Mouse (Mus musculus) ovary, postnatal 14 days (tissue): Measurements from ENCODE around the gene Ctso.

Source experiments
- DNase-seq: peaks from one replicate; pipeline ENCODE4 v3.0.0; 2022; ENCODE audit warnings: low spot score

The Ctso gene

DNA sequence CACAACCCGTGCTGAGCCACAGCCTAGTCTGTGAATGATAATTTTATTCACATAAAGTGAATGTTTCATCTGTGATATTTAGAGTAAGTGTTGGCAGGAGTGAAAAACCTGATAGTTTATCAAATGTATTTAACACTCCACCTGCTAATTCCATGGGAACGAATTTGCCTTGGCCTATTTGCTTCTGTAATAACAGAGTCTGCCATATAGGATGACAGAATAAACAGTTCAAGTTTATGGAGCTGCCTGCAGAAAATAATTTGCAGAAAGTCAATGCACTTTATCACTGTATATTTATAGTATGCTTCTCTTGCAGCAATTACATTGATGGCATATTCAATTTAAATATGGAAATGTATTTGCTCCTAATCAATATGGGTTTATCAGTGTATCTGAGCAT is 19.4 kb downstream of the Ctso start:
- DNase-seq: no peak

DNA sequence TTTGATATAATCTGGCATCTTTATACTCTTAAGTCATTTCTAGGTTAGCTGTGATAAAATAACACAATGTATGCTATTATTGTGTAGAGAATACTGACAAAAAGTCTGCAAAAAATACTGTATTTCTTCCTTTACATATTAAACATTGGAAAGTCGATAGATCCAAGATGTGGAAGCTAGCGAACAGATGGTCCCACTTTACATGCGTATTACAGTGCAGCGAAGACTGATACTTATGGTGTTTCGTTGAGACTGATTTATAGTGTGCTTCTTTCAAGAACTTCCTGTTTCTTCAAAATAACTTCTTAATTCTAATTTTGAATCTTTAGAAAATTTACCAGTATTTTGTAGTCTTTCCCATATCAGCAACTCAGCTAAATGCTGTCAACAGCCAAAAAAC is 25.1 kb downstream of the Ctso start:
- no peak for DNase-seq

DNA sequence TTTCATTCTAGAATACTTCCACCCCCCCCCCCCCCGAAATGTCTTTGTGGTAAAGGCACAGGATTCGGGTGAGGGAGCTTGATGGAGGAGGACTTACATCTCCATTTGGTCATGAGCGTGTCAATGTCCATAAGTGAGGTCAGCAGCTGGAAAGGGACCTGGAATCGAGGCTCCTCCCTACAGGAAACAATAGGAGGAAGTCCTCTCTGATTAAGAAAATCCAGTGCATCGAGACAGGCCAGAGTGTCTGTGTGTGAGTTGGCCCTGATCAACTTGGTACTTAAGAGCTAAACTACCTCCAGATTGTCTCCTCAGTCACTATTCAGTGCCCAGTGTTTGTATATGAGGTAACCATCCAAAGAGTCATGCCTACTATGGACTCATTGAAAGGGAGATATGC is 28.9 kb downstream of the Ctso start:
- DNase-seq: no peak

DNA sequence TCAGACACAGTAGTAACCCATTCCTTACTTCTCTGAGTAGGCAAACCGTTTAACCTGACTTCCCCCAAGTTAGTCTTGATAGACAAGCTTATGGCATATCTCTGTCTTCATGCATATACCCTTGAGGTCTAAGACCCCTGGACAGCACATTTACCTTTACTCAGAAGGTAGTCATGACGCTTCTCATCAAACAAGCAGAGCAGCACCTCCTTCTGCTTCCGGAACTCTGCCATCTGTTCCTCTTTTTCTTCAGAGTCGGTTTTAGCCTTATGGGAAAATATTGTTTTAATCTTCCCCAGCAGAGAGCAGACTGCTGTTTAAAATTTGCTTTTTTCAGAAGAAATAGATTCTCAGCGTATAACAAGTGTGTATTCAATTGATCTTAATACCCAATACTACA is 31.4 kb downstream of the Ctso start:
- no peak for DNase-seq

DNA sequence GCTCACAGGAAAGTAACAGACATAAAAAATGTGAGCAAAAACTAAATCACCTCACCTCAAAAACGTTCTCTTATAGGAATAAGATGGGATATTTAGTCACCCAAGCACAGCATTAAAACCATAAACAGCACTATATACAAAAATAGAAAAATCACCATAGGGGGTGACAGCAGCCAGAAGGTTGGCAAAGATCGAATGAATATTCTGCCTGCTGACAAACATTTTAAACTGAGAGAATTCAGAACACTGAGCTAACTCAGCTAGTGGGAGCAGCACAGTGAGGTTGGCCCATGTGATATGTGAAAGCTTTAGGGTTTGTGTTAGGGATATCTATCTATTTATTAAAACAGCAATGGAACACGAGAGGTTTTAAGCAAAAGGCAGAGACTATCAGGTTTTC is 32.2 kb downstream of the Ctso start:
- no peak for DNase-seq

DNA sequence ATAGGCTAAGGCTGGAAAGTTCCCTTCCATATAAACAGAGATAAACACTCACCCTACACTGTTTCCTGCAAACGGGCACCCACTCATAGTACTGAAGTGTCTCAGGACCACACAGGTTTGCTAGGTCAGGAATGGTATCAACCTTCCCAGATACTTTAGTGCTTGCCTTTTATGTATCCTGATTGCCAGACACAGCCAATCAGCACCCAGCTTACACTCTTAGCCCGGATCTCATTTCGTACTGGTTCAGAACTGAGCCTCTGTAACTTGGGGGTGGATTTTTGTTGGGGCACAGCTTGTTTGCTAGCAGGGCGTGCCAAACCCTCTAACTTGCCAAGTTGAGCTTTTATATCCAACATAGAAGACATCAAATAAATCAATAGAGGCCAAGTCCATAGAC is 43.2 kb downstream of the Ctso start:
- DNase-seq: no peak

DNA sequence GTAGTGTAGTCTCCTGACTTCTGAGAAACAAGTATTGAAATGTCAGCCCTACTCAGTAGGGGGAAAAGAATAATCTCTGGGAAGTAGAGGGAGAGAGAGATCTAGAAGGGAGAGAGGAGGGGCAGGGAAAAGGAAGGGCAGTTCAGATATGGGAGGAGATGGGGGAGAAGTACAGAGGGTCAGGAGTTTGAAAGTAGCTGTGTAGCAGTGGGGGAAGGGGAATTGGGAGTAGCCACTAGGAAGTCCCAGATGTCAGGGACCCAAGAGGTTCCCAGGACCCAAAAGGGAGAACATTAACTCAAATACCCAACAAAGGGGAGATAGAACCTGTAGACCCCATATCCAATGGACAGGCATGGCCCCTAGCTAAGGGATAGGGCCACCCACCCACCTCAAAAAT is 43.7 kb downstream of the Ctso start, which contains the start of gene Tdo2:
TSS of gene Tdo2 (minus strand) at position 101 of the 400 bp plus-strand sequence.
- DNase-seq: no peak

DNA sequence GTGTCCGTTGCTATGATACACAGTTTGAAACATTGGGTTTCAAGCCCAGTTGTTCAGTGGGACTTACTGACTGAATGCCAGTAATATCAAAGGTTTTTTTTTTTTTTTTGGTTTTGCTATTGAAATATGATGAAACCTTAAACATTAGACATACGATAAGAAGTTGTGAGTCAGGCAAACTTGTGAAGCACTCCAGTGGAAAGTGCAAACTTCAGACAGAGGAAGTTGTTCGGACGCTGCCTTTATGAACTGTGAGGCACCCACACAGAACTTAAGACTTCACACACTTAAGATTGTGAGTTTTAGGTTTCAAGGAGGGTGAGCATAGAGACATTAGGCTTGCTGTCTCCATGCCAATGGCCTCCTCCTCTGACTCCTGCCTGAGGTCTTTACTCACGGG is 49.2 kb downstream of the Ctso start:
- DNase-seq: no peak

DNA sequence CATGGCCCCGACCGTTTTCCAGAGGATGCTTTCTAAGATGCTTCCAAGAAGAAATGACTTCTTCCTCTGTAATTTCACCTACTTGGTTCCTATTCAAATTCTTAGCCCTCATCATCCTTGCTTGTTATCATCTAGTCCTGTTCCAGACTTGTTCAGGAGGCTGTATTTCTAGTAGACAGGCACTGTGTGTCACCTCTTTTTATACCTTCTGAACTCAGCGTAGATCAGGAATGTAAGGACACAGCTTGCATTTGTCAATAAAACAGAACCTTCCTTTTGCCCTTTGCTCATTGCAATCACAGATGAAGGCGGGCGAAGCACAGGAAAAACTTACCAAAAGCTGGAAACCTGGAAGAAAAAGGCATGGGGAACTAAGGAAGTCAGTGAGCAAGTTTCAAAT is 49.6 kb downstream of the Ctso start, which contains the start of gene Asic5:
TSS of gene Asic5 (plus strand) at position 301 of the 400 bp plus-strand sequence.
- DNase-seq: no peak

DNA sequence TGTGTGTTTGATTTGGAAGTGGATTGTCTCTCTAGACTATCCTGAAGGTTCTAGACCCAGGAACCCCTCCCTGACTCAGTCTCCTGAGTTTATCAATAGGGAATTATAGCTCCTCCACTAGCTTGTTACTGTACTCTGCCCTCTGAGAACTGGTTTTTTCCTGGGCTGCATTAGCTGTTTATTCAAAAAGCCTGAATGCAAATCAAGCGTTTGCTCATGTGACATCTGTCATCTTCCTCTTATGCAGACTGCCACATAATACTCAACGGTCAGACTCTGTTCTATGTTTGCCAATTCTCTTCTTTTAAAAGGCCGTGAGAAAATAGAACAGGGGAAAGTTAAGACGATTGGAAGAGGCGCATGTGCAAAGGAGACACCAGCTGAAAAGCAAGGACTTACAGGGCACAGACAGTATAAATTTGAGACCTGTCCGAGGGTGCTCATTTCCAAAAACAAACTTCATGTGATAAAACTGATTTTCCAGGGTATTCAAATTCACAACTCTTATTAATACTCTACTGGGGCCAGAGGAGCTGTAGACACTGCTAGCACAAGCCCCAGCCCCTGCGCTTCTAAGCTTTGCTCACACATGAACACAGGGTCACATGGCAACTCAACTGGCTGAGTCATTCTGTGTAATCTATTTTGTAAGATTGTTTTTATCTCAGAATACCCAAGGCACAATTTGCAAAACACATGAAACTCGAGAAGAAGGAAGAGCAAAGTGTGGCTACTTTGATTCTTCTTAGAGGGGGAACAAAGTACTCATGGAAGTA is 50.9 kb downstream of the Ctso start:
- no peak for DNase-seq

DNA sequence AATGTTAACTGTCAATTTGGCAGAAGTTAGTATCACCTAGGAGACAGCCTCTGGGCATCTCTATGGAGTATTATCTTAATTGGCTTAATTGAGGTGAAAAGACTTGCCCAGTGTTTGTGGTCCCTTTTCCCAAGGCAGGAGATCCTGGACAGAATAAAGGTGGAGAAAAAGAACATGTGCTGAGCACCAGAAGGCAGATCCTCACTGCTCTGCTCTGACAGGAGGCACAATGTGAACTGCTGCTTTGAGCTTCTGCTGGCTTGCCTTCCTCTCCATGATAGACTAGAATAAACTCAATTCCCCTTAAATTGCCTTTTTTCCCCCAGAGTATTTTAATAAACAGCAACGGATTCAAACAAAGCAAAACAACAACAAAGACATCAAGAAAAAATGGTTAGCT is 52.7 kb downstream of the Ctso start:
- no peak for DNase-seq

DNA sequence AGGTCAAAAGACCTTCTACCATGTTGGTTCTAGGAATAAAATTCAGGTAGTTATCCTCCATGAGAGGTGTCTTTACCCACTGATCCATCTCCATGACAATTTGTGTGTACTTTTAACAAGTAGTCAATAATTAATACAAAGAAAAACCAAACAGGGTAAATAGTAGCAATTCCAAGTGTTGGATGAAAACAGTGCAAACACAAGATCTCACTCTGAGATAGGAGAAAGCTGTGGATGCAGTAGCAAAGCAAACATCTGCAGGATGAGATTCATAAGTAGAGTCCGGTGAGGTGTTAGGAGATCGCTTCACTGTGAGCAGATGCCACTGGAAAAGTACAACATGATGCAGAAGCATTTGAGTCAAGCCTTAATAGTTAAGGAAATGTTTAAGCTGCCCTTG is 53.7 kb downstream of the Ctso start:
- no peak for DNase-seq

DNA sequence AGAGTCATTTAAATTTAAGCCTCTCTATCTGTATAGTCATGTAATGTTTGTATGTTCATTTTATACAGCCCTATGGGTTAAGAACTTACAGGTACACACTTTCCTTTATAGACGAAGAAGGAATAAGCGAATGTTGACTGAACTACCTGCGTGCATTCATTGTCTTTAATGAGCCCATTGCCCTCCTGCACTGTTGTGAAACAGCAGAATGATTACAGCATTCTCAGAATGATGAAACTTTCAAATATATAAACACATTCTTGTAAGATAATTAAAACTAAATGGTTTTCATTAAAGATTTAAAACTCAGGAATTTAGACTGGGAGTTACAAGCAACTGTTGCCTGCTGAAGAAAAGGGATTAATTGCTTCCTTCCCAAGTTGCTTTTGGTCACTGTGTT is 55.2 kb downstream of the Ctso start:
- no peak for DNase-seq

DNA sequence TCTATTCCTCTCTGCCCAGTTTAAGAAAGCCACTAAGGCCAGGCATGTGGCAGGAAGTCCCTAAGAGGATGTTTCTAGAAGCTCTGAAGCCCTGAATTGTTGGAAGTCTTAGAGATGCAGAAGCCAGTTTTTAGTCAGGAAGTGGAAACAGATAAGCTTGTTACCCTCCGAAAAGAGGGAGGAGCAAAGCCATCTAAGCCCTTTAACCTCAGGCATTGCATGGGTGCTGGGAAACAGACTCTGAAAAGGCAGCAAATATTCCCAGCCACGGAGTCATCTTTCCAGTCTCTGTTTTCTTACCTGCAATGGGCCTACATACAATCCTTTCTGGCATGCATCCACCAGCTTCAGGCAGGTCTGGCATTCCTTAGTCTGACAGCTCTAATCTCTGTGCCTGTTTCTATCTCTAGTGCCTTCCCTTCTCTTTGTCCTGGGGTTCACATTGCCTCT is 57.3 kb downstream of the Ctso start:
- no peak for DNase-seq

DNA sequence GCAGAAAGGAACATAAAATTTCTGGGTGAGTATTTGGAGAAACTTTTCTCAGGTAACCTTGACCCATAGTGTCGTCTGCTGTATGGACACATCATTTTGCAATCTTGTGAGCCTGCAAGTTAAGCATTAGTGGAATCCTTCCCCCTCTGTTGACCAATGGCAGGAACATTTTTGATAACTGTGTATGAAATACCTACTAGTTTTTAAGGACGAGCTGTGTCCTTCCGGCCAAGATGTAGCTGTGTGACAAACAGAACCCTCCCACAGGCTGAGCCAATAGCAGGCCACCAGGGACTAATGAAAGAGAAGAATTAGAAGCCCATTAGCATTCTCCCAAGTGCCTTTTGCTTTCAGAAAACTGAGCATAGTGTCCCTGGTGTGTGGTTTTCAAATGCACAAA is 58.1 kb downstream of the Ctso start:
- DNase-seq: no peak

DNA sequence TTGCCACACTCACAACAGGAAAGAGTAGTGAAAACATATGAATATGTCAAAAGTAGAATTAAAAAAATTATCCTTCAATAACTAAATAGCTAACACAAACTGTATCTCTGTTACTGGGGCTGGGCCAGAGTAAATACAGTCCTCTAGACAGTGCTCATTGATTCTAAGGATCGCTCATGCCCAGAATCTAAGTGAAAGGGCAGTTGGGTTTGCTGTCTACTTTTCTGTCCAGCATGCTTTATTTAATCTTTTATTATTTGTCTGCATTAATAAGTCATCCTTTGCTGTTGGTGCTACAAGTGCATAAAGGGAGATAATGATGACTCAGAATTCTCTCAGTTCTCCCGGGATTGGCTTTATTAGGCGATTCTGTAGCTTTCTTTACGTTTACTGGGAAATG is 63.0 kb downstream of the Ctso start:
- DNase-seq: no peak

DNA sequence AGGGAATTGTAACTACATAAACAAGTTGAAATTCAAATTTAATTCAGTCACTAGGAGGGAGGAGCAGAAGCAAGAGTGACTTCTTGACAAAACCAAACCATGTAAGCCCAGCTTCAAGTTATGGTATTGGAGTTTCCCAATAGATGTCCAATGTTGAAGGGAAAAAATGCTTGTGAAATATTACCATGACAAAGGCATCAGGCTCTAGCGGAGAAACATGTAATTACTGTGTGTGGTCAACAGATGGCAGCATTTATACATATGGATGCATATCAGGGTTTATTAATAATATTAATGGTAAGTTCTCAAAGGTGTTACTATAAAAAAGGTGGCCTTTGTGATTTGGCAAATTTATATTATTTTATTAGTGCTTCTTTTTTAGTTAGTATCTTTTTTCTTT is 63.6 kb downstream of the Ctso start:
- DNase-seq: peak; percentile 2
